Mouse (Mus musculus) cortical plate, adult 2 months (tissue): ENCODE data around the gene C3.

ENCODE experiments used
- CTCF ChIP-seq: fragments of 200-500 bp; IDR thresholded peaks from 2 replicates; pipeline ENCODE4 v1.5.1; 2011; ENCODE audit warnings: mild to moderate bottlenecking, control low read depth, low read length; ENCODE audit not compliant: insufficient read depth; ENCODE audit errors: extremely low read depth
- POLR2A ChIP-seq: fragments of 200-500 bp; IDR thresholded peaks from 2 replicates; pipeline ENCODE4 v1.6.1; 2011; ENCODE audit warnings: mild to moderate bottlenecking, low read length, control low read depth; ENCODE audit not compliant: insufficient read depth; ENCODE audit errors: extremely low read depth

GRCm38 (mm10) chr17:57232200-57232599, 4.3 kb upstream of the C3 start:
- TF ChIP-seq CTCF (no peak), POLR2A (no peak)
